Mouse (Mus musculus) liver, embryonic 14.5 days (tissue): ENCODE results near the gene Esyt2. TPM values are rescaled to one million over a fixed set of nuclear protein-coding genes. Genes with fewer than 3 reads are reported as not detected.

ENCODE experiments used
- ATAC-seq: fragments of 200-750 bp; cut with Nextera tagmentation; 2 replicates; pipeline ENCODE4 v1.8.0; 2017; ENCODE audit warnings: moderate number of reproducible peaks, mild to moderate bottlenecking, moderate library complexity; ENCODE audit not compliant: insufficient read depth
- DNase-seq, 3 experiments: peaks; one replicate each; pipeline ENCODE4 v3.0.0-alpha.2; 2012 to 2013; ENCODE audit warnings: low read depth in 3 of 3, low spot score in 3 of 3
- H3K27ac ChIP-seq: fragments of 300-500 bp; sonication (generic); 2 replicates; pipeline ENCODE4 v1.5.1; 2014; ENCODE audit warnings: moderate library complexity, mild to moderate bottlenecking, control low read depth, inconsistent platforms
- H3K27me3 ChIP-seq: fragments of 300-500 bp; sonication (generic); 2 replicates; pipeline ENCODE4 v1.6.1; 2014; ENCODE audit warnings: mild to moderate bottlenecking, low read length, moderate library complexity; ENCODE audit not compliant: control insufficient read depth, insufficient read depth
- H3K36me3 ChIP-seq: fragments of 300-500 bp; sonication (generic); replicated peaks from 2 replicates; pipeline ENCODE4 v1.6.1; 2014; ENCODE audit warnings: low read depth; ENCODE audit not compliant: control insufficient read depth, insufficient read depth
- H3K4me1 ChIP-seq, 2 experiments: fragments of 200-500 bp in 1 of 2; fragments of 300-500 bp in 1 of 2; sonication (generic) in 1 of 2; replicated peaks; 2 replicates each; pipeline ENCODE4 v1.6.1; 2012 to 2014; ENCODE audit warnings: antibody characterized with exemption in 1 of 2, inconsistent platforms in 1 of 2, low read length in 1 of 2; ENCODE audit not compliant: control insufficient read depth in 2 of 2, insufficient read depth in 2 of 2
- H3K4me2 ChIP-seq: fragments of 300-500 bp; sonication (generic); 2 replicates; pipeline ENCODE4 v1.6.1; 2014; ENCODE audit warnings: low read depth, mild to moderate bottlenecking, control low read depth, moderate library complexity
- H3K4me3 ChIP-seq, 2 experiments: fragments of 200-500 bp in 1 of 2; fragments of 300-500 bp in 1 of 2; sonication (generic) in 1 of 2; 2 replicates each; pipeline ENCODE4 v1.5.1; 2012 to 2014; ENCODE audit warnings: low read depth in 2 of 2, low read length in 2 of 2, mild to moderate bottlenecking in 2 of 2, control low read depth in 1 of 2, inconsistent platforms in 1 of 2, moderate library complexity in 1 of 2; ENCODE audit not compliant: insufficient read depth in 1 of 2
- H3K9ac ChIP-seq: fragments of 300-500 bp; sonication (generic); replicated peaks from 2 replicates; pipeline ENCODE4 v1.6.1; 2014; ENCODE audit warnings: mild to moderate bottlenecking, control low read depth, moderate library complexity
- H3K9me3 ChIP-seq: fragments of 300-500 bp; sonication (generic); 2 replicates; pipeline ENCODE4 v1.6.1; 2016; ENCODE audit warnings: low read length, mixed read lengths; ENCODE audit not compliant: control insufficient read depth
- CTCF ChIP-seq: IDR thresholded peaks from 2 replicates; pipeline ENCODE4 v1.5.1; 2016; ENCODE audit warnings: antibody characterized with exemption, low read depth, control low read depth
- EP300 ChIP-seq: IDR thresholded peaks from 2 replicates; pipeline ENCODE4 v1.6.1; 2016; ENCODE audit warnings: antibody characterized with exemption, low read depth
- WGBS: fragments of 180-500 bp; shearing (Covaris S2); extraction: QIAGEN DNeasy Blood & Tissue Kit; methylation state at CpG from one replicate; pipeline ENCODE4 v1.1.7; 2014; ENCODE audit not compliant: insufficient replicate concordance; 5-methylcytosine and 5-hydroxymethylcytosine counted together
- polyA plus RNA-seq, 2 experiments: library from polyadenylated mRNA; depleted of rRNA in 1 of 2; stranded (reverse) in 1 of 2; unstranded in 1 of 2; fragments of >200 nt; fragmentation: Nextera tagmentation in 1 of 2; extraction: Ambion mirVana in 1 of 2; gene quantifications; 2 replicates each; pipeline versions ENCODE4 v1.2.1 to v1.2.3; 2012 to 2014

Esyt2 gene
- polyA plus RNA-seq, 2 experiments, result 6.3 to 10.4 TPM

GRCm38 (mm10) chr12:116386802-116387201 is 105.8 kb downstream of the Esyt2 start:
- no peak for DNase-seq
- TF ChIP-seq EP300 (no peak), CTCF (no peak)

GRCm38 (mm10) chr12:116389868-116390267 is 108.9 kb downstream of the Esyt2 start:
- Histone ChIP-seq H3K9me3 (no peaks in the 10 kb centered on the region), H3K27me3 (no peaks in the 10 kb centered on the region), H3K4me1 (no peaks in the 10 kb centered on the region), H3K9ac (no peak overlapping the region), H3K4me2 (no peak overlapping the region), H3K4me3 (no peak overlapping the region), H3K27ac (no peak overlapping the region), H3K36me3 (no peaks in the 10 kb centered on the region)
- no peak for DNase-seq
- 21% methylated on average over 1 of the region's 1 CpGs for WGBS
- TF ChIP-seq EP300, result no peak
- TF ChIP-seq CTCF, result no peak
- ATAC-seq, result no peak

More at GRCm38 (mm10) chr12:116386802-116387201, 105.8 kb downstream of the Esyt2 start:
- 41% methylated on average over 1 of the region's 1 CpGs for WGBS
- Histone ChIP-seq H3K4me3 (no peak overlapping the region), H3K27me3 (no peaks in the 10 kb centered on the region), H3K9ac (no peak overlapping the region), H3K4me2 (no peak overlapping the region), H3K36me3 (no peaks in the 10 kb centered on the region), H3K27ac (no peak overlapping the region), H3K4me1 (no peaks in the 10 kb centered on the region), H3K9me3 (no peaks in the 10 kb centered on the region)
- no peak for ATAC-seq

GRCm38 (mm10) chr12:116394327-116394726 is 113.3 kb downstream of the Esyt2 start:
- 40% methylated on average over 2 of the region's 2 CpGs for WGBS
- no peak overlapping the region for H3K27ac ChIP-seq
- H3K4me3 ChIP-seq, result no peak overlapping the region
- H3K4me1 ChIP-seq, result no peaks in the 10 kb centered on the region
- no peaks in the 10 kb centered on the region for H3K27me3 ChIP-seq
- TF ChIP-seq EP300 (no peak), CTCF (peak; percentile 25; the same call in 1 of the 2 replicates)
- no peak for ATAC-seq
- H3K9ac ChIP-seq, result no peak overlapping the region
- no peaks in the 10 kb centered on the region for H3K36me3 ChIP-seq
- H3K9me3 ChIP-seq, result no peaks in the 10 kb centered on the region
- no peak for DNase-seq
- no peak overlapping the region for H3K4me2 ChIP-seq

- TF ChIP-seq CTCF (no peak), EP300 (no peak)
- no peak overlapping the region for H3K4me2 ChIP-seq
- no peak overlapping the region for H3K9ac ChIP-seq
- no peaks in the 10 kb centered on the region for H3K36me3 ChIP-seq
- H3K27me3 ChIP-seq, result no peaks in the 10 kb centered on the region
- no peak overlapping the region for H3K27ac ChIP-seq
- no peak for DNase-seq
- no peaks in the 10 kb centered on the region for H3K9me3 ChIP-seq
- no peak overlapping the region for H3K4me3 ChIP-seq
- H3K4me1 ChIP-seq, result no peaks in the 10 kb centered on the region
- 59% methylated on average over 2 of the region's 2 CpGs for WGBS
- no peak for ATAC-seq
These were observed 114.3 kb downstream of the Esyt2 start for GRCm38 (mm10) chr12:116395312-116395711.

GRCm38 (mm10) chr12:116396072-116396695 is 115.2 kb downstream of the Esyt2 start:
- Histone ChIP-seq H3K9ac (no peak overlapping the region), H3K27ac (no peak overlapping the region), H3K27me3 (no peaks in the 10 kb centered on the region), H3K4me2 (no peak overlapping the region), H3K4me3 (no peak overlapping the region), H3K4me1 (no peaks in the 10 kb centered on the region), H3K9me3 (no peaks in the 10 kb centered on the region), H3K36me3 (no peaks in the 10 kb centered on the region)
- DNase-seq (no peak), ATAC-seq (no peak)
- 56% methylated on average over 2 of the region's 2 CpGs for WGBS
- TF ChIP-seq CTCF (no peak), EP300 (no peak)
